ENCODE assay signal across 8 mouse cellular contexts in the genomic region with DNA sequence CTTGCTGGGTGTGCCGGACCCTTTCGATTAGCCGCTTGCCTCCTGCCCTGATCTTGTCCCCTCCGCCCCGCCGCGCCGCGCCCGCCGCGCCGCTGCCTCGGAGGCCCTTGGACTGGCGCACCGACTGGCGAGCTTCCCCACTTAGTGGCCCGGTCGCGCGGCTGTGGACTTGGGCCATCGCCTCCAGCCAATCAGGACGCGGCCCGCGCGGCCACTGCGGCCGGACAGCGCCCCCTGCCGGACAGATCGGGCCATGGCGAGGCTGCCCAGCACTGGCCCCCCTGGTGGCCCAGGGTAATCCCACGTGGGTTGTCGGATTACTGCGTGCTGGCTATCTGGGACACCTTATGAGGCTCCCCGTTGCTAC. TPM values are rescaled to one million over a fixed set of nuclear protein-coding genes. Genes with fewer than 3 reads are reported as not detected.
A peak's percentile ranks its signal among the peaks of the same experiment; 100 is the strongest.
DNase-seq lines count a peak whose midpoint lies in the region; ATAC-seq and TF ChIP-seq lines count a peak whose summit lies in the region.

Synm (minus strand) TSS at position 114 of the 367 bp plus-strand sequence.

- H3K27me3 ChIP-seq in E14TG2a.4 (ENCODE audit: insufficient read depth, low read length) = peaks cover 67% of the 10 kb centered on the region
- H3K27me3 ChIP-seq in forebrain, embryonic 16.5 days (replicated peaks; ENCODE audit: control insufficient read depth, insufficient read depth, low read length) = no peaks in the 10 kb centered on the region; the same call in 1 of the 2 replicates
- no peaks in the 10 kb centered on the region; the same call in 1 of the 2 replicates for H3K27me3 ChIP-seq in thymus, adult 2 months (ENCODE audit: control insufficient read depth, insufficient read depth, low read length)

- H3K36me3 ChIP-seq in E14TG2a.4 (ENCODE audit: insufficient read depth, low read length) = no peaks in the 10 kb centered on the region
- no peaks in the 10 kb centered on the region for H3K36me3 ChIP-seq in forebrain, embryonic 16.5 days (ENCODE audit: control insufficient read depth, insufficient read depth)
- no peaks in the 10 kb centered on the region for H3K36me3 ChIP-seq in thymus, adult 2 months (ENCODE audit: control insufficient read depth, insufficient read depth, low read length)

- H3K27ac ChIP-seq in forebrain, embryonic 16.5 days (ENCODE audit: low read length) = peak within 1 kb of the TSS; percentile 57
- H3K27ac ChIP-seq in layer of hippocampus, adult 2 months = peak within 1 kb of the TSS; percentile 85
- H3K27ac ChIP-seq in thymus, adult 2 months (ENCODE audit: control insufficient read depth, insufficient read depth, low read length) = no peak within 1 kb of the TSS

- peak within 1 kb of the TSS; percentile 68 for H3K9ac ChIP-seq in forebrain, embryonic 16.5 days (replicated peaks; ENCODE audit: low read depth, low read length)

- peak; percentile 87 for DNase-seq in heart, postnatal 25 days (ENCODE audit: low spot score)
- peak; percentile 86 to 95 for DNase-seq in layer of hippocampus, adult 2 months (ENCODE audit: low spot score in 2 of 2)
- DNase-seq in lung, adult 2 months = peak; percentile 97
- DNase-seq in ovary, adult 18-20 months (ENCODE audit: low spot score) = peak; percentile 82
- DNase-seq in thymus, adult 2 months = peak; percentile 69

- H3K4me2 ChIP-seq in forebrain, embryonic 16.5 days (ENCODE audit: low read length) = peak within 1 kb of the TSS; percentile 98

- H3K4me3 ChIP-seq in E14TG2a.4 (replicated peaks; ENCODE audit: low read length) = peak within 1 kb of the TSS; percentile 84
- H3K4me3 ChIP-seq in forebrain, embryonic 16.5 days (replicated peaks; ENCODE audit: low read length) = peak within 1 kb of the TSS; percentile 66
- peak within 1 kb of the TSS; percentile 71 for H3K4me3 ChIP-seq in layer of hippocampus, adult 2 months
- H3K4me3 ChIP-seq in lung, adult 2 months (replicated peaks; ENCODE audit: extremely low read depth, low read depth, low read length) = peak within 1 kb of the TSS; percentile 75
- peak within 1 kb of the TSS; percentile 38 for H3K4me3 ChIP-seq in thymus, adult 2 months (ENCODE audit: control insufficient read depth, insufficient read depth, low read length)

- TF ChIP-seq CTCF in E14TG2a.4 (conservative IDR thresholded peaks at IDR 0.05; ENCODE audit: low read length) = peak; percentile 30
- peak; percentile 97 for TF ChIP-seq CTCF in layer of hippocampus, adult 2 months (conservative IDR thresholded peaks at IDR 0.05)
- TF ChIP-seq CTCF in lung, adult 2 months (IDR thresholded peaks at IDR 0.05; ENCODE audit: insufficient read depth, low read length) = peak; percentile 57
- TF ChIP-seq CTCF in thymus, adult 2 months (IDR thresholded peaks at IDR 0.05; ENCODE audit: borderline replicate concordance, control insufficient read depth, extremely low read depth, insufficient read depth, low read length, poor library complexity) = peak; percentile 97

- 0 out of 2 replicates have a peak, but pooled peaks cover 6% of the 10 kb centered on the region for H3K9me3 ChIP-seq in E14TG2a.4 (ENCODE audit: low read length)
- no peaks in the 10 kb centered on the region for H3K9me3 ChIP-seq in forebrain, embryonic 16.5 days (ENCODE audit: control insufficient read depth, low read length)

- peak; percentile 32; the same call in 1 of the 2 replicates for TF ChIP-seq POLR2A in lung, adult 2 months (IDR thresholded peaks at IDR 0.05; ENCODE audit: borderline replicate concordance, extremely low read depth, low read depth, low read length)
- no peak for TF ChIP-seq POLR2A in thymus, adult 2 months (IDR thresholded peaks at IDR 0.05; ENCODE audit: control insufficient read depth, extremely low read depth, insufficient read depth, low read length, poor library complexity)

- intact Hi-C loops in heart, postnatal 25 days (cut with DNase I) = loop anchor here (1.0 to 10.0 kb wide), 4 partner anchors 37 to 535 kb away; partner anchors contain the start of gene Lysmd4

- ATAC-seq in cerebellum, adult (ENCODE audit: insufficient number of reproducible peaks, low FRiP score, low TSS enrichment) = peak; percentile 82
- ATAC-seq in forebrain, embryonic 16.5 days = peak; percentile 86

- H3K4me1 ChIP-seq in E14TG2a.4 (replicated peaks; ENCODE audit: low read depth, low read length) = peaks cover 3% of the 10 kb centered on the region; the same call in 1 of the 2 replicates
- H3K4me1 ChIP-seq in forebrain, embryonic 16.5 days (replicated peaks; ENCODE audit: control insufficient read depth, insufficient read depth, low read length) = peaks cover 6% of the 10 kb centered on the region
- H3K4me1 ChIP-seq in lung, adult 2 months (ENCODE audit: control insufficient read depth, insufficient read depth, low read length) = no peaks in the 10 kb centered on the region
- peaks cover 6% of the 10 kb centered on the region; the same call in 1 of the 2 replicates for H3K4me1 ChIP-seq in thymus, adult 2 months (replicated peaks; ENCODE audit: control insufficient read depth, insufficient read depth, low read length)

- WGBS in forebrain, embryonic 16.5 days = 0% methylated on average over 36 of the region's 37 CpGs
- WGBS in lung, adult 2 months = under 1% methylated on average over 37 of the region's 37 CpGs
- WGBS in thymus, adult 2 months = 1% methylated on average over 37 of the region's 37 CpGs

RNA-seq across cellular contexts. Expression of gene Synm, which starts in this region (rescaled TPM):
- 5.1 and 5.7 TPM in 2 replicates for polyA plus RNA-seq in forebrain, embryonic 16.5 days (2015; fragmentation: Nextera tagmentation; extraction: Ambion mirVana)
- 1 to 10 TPM; 7.8 to 9.2 TPM for total RNA-seq in heart, postnatal 25 days (2021)
- 10 to 100 TPM; 18.7 to 22.2 TPM for total RNA-seq in layer of hippocampus, adult 2 months (2021)
- 14.0 and 17.2 TPM in 2 replicates for polyA plus RNA-seq in lung, adult 2 months (2012; rRNA removed)
- 7.2 and 8.5 TPM in 2 replicates for polyA plus RNA-seq in thymus, adult 2 months (2012; rRNA removed)

Comparison
In these comparisons a context has a peak if more than half of its experiments do, and no peak if none do; other contexts are left out.
1. CTCF ChIP-seq: peak in every context shown above with its lines; median percentile 97 in layer of hippocampus, adult 2 months; 97 in thymus, adult 2 months; 57 in lung, adult 2 months; 30 in E14TG2a.4.